ENCODE assay signal across 8 mouse cellular contexts in the genomic region with DNA sequence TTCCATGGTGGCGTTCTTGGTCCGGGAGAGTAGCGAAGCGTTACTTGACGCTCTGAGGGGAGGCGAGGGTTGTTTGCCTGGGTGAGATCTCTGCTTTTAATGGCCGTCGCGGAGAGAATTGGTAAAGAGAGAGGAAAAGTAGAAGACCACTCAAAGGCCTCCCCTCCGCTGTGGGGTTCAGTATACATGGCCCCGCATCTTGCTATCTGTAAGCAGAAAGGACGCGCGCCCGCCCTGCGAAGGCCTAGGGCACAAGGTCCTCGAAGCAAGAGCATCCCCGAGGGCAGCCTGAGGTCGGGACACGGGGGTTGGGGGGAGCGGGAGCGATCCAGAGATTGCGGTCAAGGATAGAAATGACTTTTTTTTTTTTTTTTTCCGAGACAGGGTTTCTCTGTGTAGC. TPM values are rescaled to one million over a fixed set of nuclear protein-coding genes. Genes with fewer than 3 reads are reported as not detected.
DNase-seq lines count a peak whose midpoint lies in the region; ATAC-seq and TF ChIP-seq lines count a peak whose summit lies in the region.

No protein-coding gene starts in this region.

- peak overlapping the region; percentile 95 for H3K4me3 ChIP-seq in megakaryocyte, embryonic 14.5 days (replicated peaks)
- peak overlapping the region; percentile 68 for H3K4me3 ChIP-seq in forebrain, postnatal 0 days (ENCODE audit: low read depth, low read length)
- H3K4me3 ChIP-seq in limb, embryonic 14.5 days (replicated peaks; ENCODE audit: low read length) = peak overlapping the region; percentile 87
- peak overlapping the region; percentile 44 for H3K4me3 ChIP-seq in small intestine, adult 2 months (ENCODE audit: low read depth, low read length)

- WGBS in forebrain, postnatal 0 days = 75% methylated on average over 24 of the region's 24 CpGs
- 69% methylated on average over 24 of the region's 24 CpGs for WGBS in limb, embryonic 14.5 days
- WGBS in small intestine, adult 2 months = 77% methylated on average over 24 of the region's 24 CpGs

- ATAC-seq in megakaryocyte, adult 5-6 weeks (ENCODE audit: poor library complexity, severe bottlenecking) = no peak
- ATAC-seq in forebrain, postnatal 0 days = no peak
- ATAC-seq in limb, embryonic 14.5 days (ENCODE audit: low FRiP score, low read depth) = no peak
- no peak for ATAC-seq in activated CD4-positive, CD25-positive, alpha-beta regulatory T cell, adult 4 months

- no peaks in the 10 kb centered on the region for H3K27me3 ChIP-seq in megakaryocyte, embryonic 14.5 days (replicated peaks)
- no peaks in the 10 kb centered on the region for H3K27me3 ChIP-seq in forebrain, postnatal 0 days (ENCODE audit: insufficient read depth, low read length)
- no peaks in the 10 kb centered on the region for H3K27me3 ChIP-seq in limb, embryonic 14.5 days (ENCODE audit: control insufficient read depth, insufficient read depth, low read length)
- H3K27me3 ChIP-seq in small intestine, adult 2 months (ENCODE audit: control insufficient read depth, insufficient read depth, low read length) = no peaks in the 10 kb centered on the region

- no peaks in the 10 kb centered on the region for H3K9me3 ChIP-seq in megakaryocyte, embryonic 14.5 days
- no peaks in the 10 kb centered on the region for H3K9me3 ChIP-seq in forebrain, postnatal 0 days (ENCODE audit: low read length)
- no peaks in the 10 kb centered on the region for H3K9me3 ChIP-seq in limb, embryonic 14.5 days (ENCODE audit: control insufficient read depth, low read length)

- no peak for TF ChIP-seq POLR2A in limb, embryonic 14.5 days (IDR thresholded peaks at IDR 0.05; ENCODE audit: borderline replicate concordance, extremely low read depth, insufficient read depth, insufficient read length)
- no peak for TF ChIP-seq POLR2A in small intestine, adult 2 months (IDR thresholded peaks at IDR 0.05; ENCODE audit: low read depth, low read length)

- H3K4me2 ChIP-seq in forebrain, postnatal 0 days (ENCODE audit: low read depth) = peak overlapping the region; percentile 69
- peak overlapping the region; percentile 82 for H3K4me2 ChIP-seq in limb, embryonic 14.5 days (replicated peaks; ENCODE audit: low read depth, low read length, severe bottlenecking)

- DNase-seq in embryo, embryonic 11 days = peak; percentile 11
- no peak for DNase-seq in embryo, embryonic 10 days (ENCODE audit: low spot score)
- DNase-seq in forebrain, postnatal 0 days = no peak
- DNase-seq in limb, embryonic 14.5 days (ENCODE audit: low spot score) = no peak

- H3K4me1 ChIP-seq in megakaryocyte, embryonic 14.5 days = peaks cover 30% of the 10 kb centered on the region
- H3K4me1 ChIP-seq in forebrain, postnatal 0 days (ENCODE audit: insufficient read depth) = peaks cover 21% of the 10 kb centered on the region
- H3K4me1 ChIP-seq in limb, embryonic 14.5 days (ENCODE audit: control insufficient read depth, insufficient read depth, low read length) = peaks cover 27% of the 10 kb centered on the region
- H3K4me1 ChIP-seq in small intestine, adult 2 months (ENCODE audit: control insufficient read depth, insufficient read depth, insufficient read length, low read length) = peaks cover 19% of the 10 kb centered on the region

- H3K36me3 ChIP-seq in megakaryocyte, embryonic 14.5 days (replicated peaks; ENCODE audit: low read length) = peaks cover 19% of the 10 kb centered on the region
- peaks cover 15% of the 10 kb centered on the region for H3K36me3 ChIP-seq in forebrain, postnatal 0 days (ENCODE audit: insufficient read depth)
- peaks cover 17% of the 10 kb centered on the region for H3K36me3 ChIP-seq in limb, embryonic 14.5 days (ENCODE audit: control insufficient read depth, insufficient read depth, low read length)
- peaks cover 9% of the 10 kb centered on the region for H3K36me3 ChIP-seq in small intestine, adult 2 months (ENCODE audit: control insufficient read depth, insufficient read depth, low read length)

- H3K9ac ChIP-seq in forebrain, postnatal 0 days = no peak overlapping the region
- H3K9ac ChIP-seq in limb, embryonic 14.5 days (ENCODE audit: low read depth, low read length, severe bottlenecking) = no peak overlapping the region

- H3K27ac ChIP-seq in forebrain, postnatal 0 days (ENCODE audit: low read depth, low read length) = no peak overlapping the region
- no peak overlapping the region for H3K27ac ChIP-seq in limb, embryonic 14.5 days (replicated peaks; ENCODE audit: low read depth, low read length)
- no peak overlapping the region for H3K27ac ChIP-seq in small intestine, adult 2 months (ENCODE audit: insufficient read depth, low read depth, low read length)

- no peak for TF ChIP-seq CTCF in forebrain, postnatal 0 days (IDR thresholded peaks at IDR 0.05; ENCODE audit: low read depth)
- TF ChIP-seq CTCF in small intestine, adult 2 months (IDR thresholded peaks at IDR 0.05; ENCODE audit: extremely low read depth, insufficient read length, insufficient replicate concordance, low read depth, low read length) = no peak

RNA-seq across cellular contexts. Expression of a gene that starts 0.6 kb away (rescaled TPM):
- 0.70 TPM in 1 of 2 replicates, not detected in the other for polyA plus RNA-seq in megakaryocyte, embryonic 14.5 days (2012; ENCODE audit: insufficient read depth, low replicate concordance)
- total RNA-seq in megakaryocyte, adult 5-6 weeks (2015) = 6.4 and 10.0 TPM in 2 replicates
- total RNA-seq in megakaryocyte, adult 5-6 weeks (2017) = 16.1 and 18.1 TPM in 2 replicates
- total RNA-seq in forebrain, postnatal 0 days (2014; rRNA removed) = 3.5 and 7.7 TPM in 2 replicates
- polyA plus RNA-seq in forebrain, postnatal 0 days (2015; fragmentation: Nextera tagmentation; extraction: Ambion mirVana) = 3.1 and 4.8 TPM in 2 replicates
- 19.4 and 30.1 TPM in 2 replicates for polyA plus RNA-seq in limb, embryonic 14.5 days (2012; rRNA removed)
- polyA plus RNA-seq in limb, embryonic 14.5 days (2014; fragmentation: Nextera tagmentation; extraction: Ambion mirVana) = 17.3 and 18.5 TPM in 2 replicates
- polyA plus RNA-seq in small intestine, adult 2 months (2012; rRNA removed) = 0.25 and 0.39 TPM in 2 replicates
- polyA plus RNA-seq in activated CD4-positive, CD25-positive, alpha-beta regulatory T cell, adult 4 months (2017; shearing (Covaris generic)) = 10 to 100 TPM in 1 of 2 experiments, 1 to 10 TPM in 1; 5.9 to 10.9 TPM

RNA-seq across cellular contexts. Expression of a gene that starts 0.7 kb away (rescaled TPM):
- polyA plus RNA-seq in megakaryocyte, embryonic 14.5 days (2012; ENCODE audit: insufficient read depth, low replicate concordance) = 88.7 and 584 TPM in 2 replicates
- total RNA-seq in megakaryocyte, adult 5-6 weeks (2015) = 20.9 and 24.0 TPM in 2 replicates
- total RNA-seq in megakaryocyte, adult 5-6 weeks (2017) = 16.2 and 22.8 TPM in 2 replicates
- 33.3 and 47.7 TPM in 2 replicates for total RNA-seq in forebrain, postnatal 0 days (2014; rRNA removed)
- polyA plus RNA-seq in forebrain, postnatal 0 days (2015; fragmentation: Nextera tagmentation; extraction: Ambion mirVana) = 18.3 and 21.1 TPM in 2 replicates
- 42.0 and 42.3 TPM in 2 replicates for polyA plus RNA-seq in limb, embryonic 14.5 days (2012; rRNA removed)
- polyA plus RNA-seq in limb, embryonic 14.5 days (2014; fragmentation: Nextera tagmentation; extraction: Ambion mirVana) = 13.9 and 16.7 TPM in 2 replicates
- polyA plus RNA-seq in small intestine, adult 2 months (2012; rRNA removed) = 11.0 and 41.7 TPM in 2 replicates
- 10 to 100 TPM; 22.4 to 26.9 TPM for polyA plus RNA-seq in activated CD4-positive, CD25-positive, alpha-beta regulatory T cell, adult 4 months (2017; shearing (Covaris generic))

RNA-seq across cellular contexts. Expression of a gene that starts 9.5 kb away (rescaled TPM):
- 104 and 105 TPM in 2 replicates for polyA plus RNA-seq in megakaryocyte, embryonic 14.5 days (2012; ENCODE audit: insufficient read depth, low replicate concordance)
- total RNA-seq in megakaryocyte, adult 5-6 weeks (2015) = 48.6 and 55.3 TPM in 2 replicates
- 34.1 and 40.1 TPM in 2 replicates for total RNA-seq in megakaryocyte, adult 5-6 weeks (2017)
- 28.8 and 47.4 TPM in 2 replicates for total RNA-seq in forebrain, postnatal 0 days (2014; rRNA removed)
- 39.1 and 41.8 TPM in 2 replicates for polyA plus RNA-seq in forebrain, postnatal 0 days (2015; fragmentation: Nextera tagmentation; extraction: Ambion mirVana)
- polyA plus RNA-seq in limb, embryonic 14.5 days (2012; rRNA removed) = 45.2 and 46.8 TPM in 2 replicates
- polyA plus RNA-seq in limb, embryonic 14.5 days (2014; fragmentation: Nextera tagmentation; extraction: Ambion mirVana) = 37.6 and 44.9 TPM in 2 replicates
- polyA plus RNA-seq in small intestine, adult 2 months (2012; rRNA removed) = 40.0 and 75.4 TPM in 2 replicates
- polyA plus RNA-seq in activated CD4-positive, CD25-positive, alpha-beta regulatory T cell, adult 4 months (2017; shearing (Covaris generic)) = 1 to 10 TPM; 7.2 to 8.8 TPM

RNA-seq across cellular contexts. Expression of a gene that starts 42.6 kb away (rescaled TPM):
- polyA plus RNA-seq in megakaryocyte, embryonic 14.5 days (2012; ENCODE audit: insufficient read depth, low replicate concordance) = 582 and 1,005 TPM in 2 replicates
- total RNA-seq in megakaryocyte, adult 5-6 weeks (2015) = 55.9 and 74.7 TPM in 2 replicates
- total RNA-seq in megakaryocyte, adult 5-6 weeks (2017) = 112 and 113 TPM in 2 replicates
- total RNA-seq in forebrain, postnatal 0 days (2014; rRNA removed) = 120 and 135 TPM in 2 replicates
- 112 and 134 TPM in 2 replicates for polyA plus RNA-seq in forebrain, postnatal 0 days (2015; fragmentation: Nextera tagmentation; extraction: Ambion mirVana)
- polyA plus RNA-seq in limb, embryonic 14.5 days (2012; rRNA removed) = 89.1 and 111 TPM in 2 replicates
- polyA plus RNA-seq in limb, embryonic 14.5 days (2014; fragmentation: Nextera tagmentation; extraction: Ambion mirVana) = 151 and 164 TPM in 2 replicates
- 72.9 and 209 TPM in 2 replicates for polyA plus RNA-seq in small intestine, adult 2 months (2012; rRNA removed)
- polyA plus RNA-seq in activated CD4-positive, CD25-positive, alpha-beta regulatory T cell, adult 4 months (2017; shearing (Covaris generic)) = 10 to 100 TPM; 62.9 to 82.3 TPM

RNA-seq across cellular contexts. Expression of a gene that starts 46.8 kb away (rescaled TPM):
- 5.9 and 8.4 TPM in 2 replicates for polyA plus RNA-seq in megakaryocyte, embryonic 14.5 days (2012; ENCODE audit: insufficient read depth, low replicate concordance)
- total RNA-seq in megakaryocyte, adult 5-6 weeks (2015) = 0.21 and 0.27 TPM in 2 replicates
- 0.84 and 1.1 TPM in 2 replicates for total RNA-seq in megakaryocyte, adult 5-6 weeks (2017)
- total RNA-seq in forebrain, postnatal 0 days (2014; rRNA removed) = 251 and 252 TPM in 2 replicates
- 42.0 and 48.9 TPM in 2 replicates for polyA plus RNA-seq in forebrain, postnatal 0 days (2015; fragmentation: Nextera tagmentation; extraction: Ambion mirVana)
- 19.7 and 25.0 TPM in 2 replicates for polyA plus RNA-seq in limb, embryonic 14.5 days (2012; rRNA removed)
- polyA plus RNA-seq in limb, embryonic 14.5 days (2014; fragmentation: Nextera tagmentation; extraction: Ambion mirVana) = 1.2 and 1.4 TPM in 2 replicates
- polyA plus RNA-seq in small intestine, adult 2 months (2012; rRNA removed) = 7.3 and 25.1 TPM in 2 replicates
- under 1 TPM in 1 of 2 experiments, not detected in 1; 0.19 TPM for polyA plus RNA-seq in activated CD4-positive, CD25-positive, alpha-beta regulatory T cell, adult 4 months (2017; shearing (Covaris generic))

Comparison
In these comparisons a context has a peak if more than half of its experiments do, and no peak if none do; other contexts are left out.
1. H3K4me3 ChIP-seq: peak in every context shown above with its lines; median percentile 95 in megakaryocyte, embryonic 14.5 days; 87 in limb, embryonic 14.5 days; 68 in forebrain, postnatal 0 days; 44 in small intestine, adult 2 months.